Mouse (Mus musculus): ENCODE measurements around the gene Setd1b. TPM values are rescaled to one million over a fixed set of nuclear protein-coding genes. Genes with fewer than 3 reads are reported as not detected.
A peak's percentile ranks its signal among the peaks of the same experiment; 100 is the strongest.

Setd1b gene
- polyA plus RNA-seq, 1 experiment from 2014 or later: 4.1 TPM

GRCm38 (mm10) chr5:123109452-123110203 lies 32.4 kb upstream of the Setd1b start:
- no peak overlapping the region for H3K9ac ChIP-seq (ENCODE audit: low read depth, low read length)
- peak; percentile 13; the same call in 1 of the 2 replicates for ATAC-seq (ENCODE audit: low read depth)
- no peaks in the 10 kb centered on the region for H3K27me3 ChIP-seq (ENCODE audit: control insufficient read depth, insufficient read depth, low read depth, low read length)
- no peak overlapping the region for H3K4me3 ChIP-seq (ENCODE audit: low read depth, low read length)
- H3K4me2 ChIP-seq (ENCODE audit: low read depth, low read length): no peak overlapping the region
- no peaks in the 10 kb centered on the region for H3K9me3 ChIP-seq (replicated peaks; ENCODE audit: control insufficient read depth, low read length)
- H3K36me3 ChIP-seq (ENCODE audit: control insufficient read depth, insufficient read depth): no peaks in the 10 kb centered on the region; the same call in 1 of the 2 replicates
- no peak overlapping the region for H3K27ac ChIP-seq (ENCODE audit: low read length)
- 61% methylated on average over 13 of the region's 13 CpGs for WGBS (ENCODE audit: insufficient replicate concordance)
- H3K4me1 ChIP-seq (ENCODE audit: control insufficient read depth, low read depth, low read length): no peaks in the 10 kb centered on the region; the same call in 1 of the 2 replicates

- Histone ChIP-seq H3K4me1 (ENCODE audit: control insufficient read depth, low read depth, low read length) (no peaks in the 10 kb centered on the region; the same call in 1 of the 2 replicates), H3K4me2 (ENCODE audit: low read depth, low read length) (no peak overlapping the region), H3K27ac (ENCODE audit: low read length) (no peak overlapping the region), H3K9me3 (replicated peaks; ENCODE audit: control insufficient read depth, low read length) (no peaks in the 10 kb centered on the region), H3K4me3 (ENCODE audit: low read depth, low read length) (no peak overlapping the region), H3K36me3 (ENCODE audit: control insufficient read depth, insufficient read depth) (peaks cover 2% of the 10 kb centered on the region; the same call in 1 of the 2 replicates), H3K27me3 (ENCODE audit: control insufficient read depth, insufficient read depth, low read depth, low read length) (no peaks in the 10 kb centered on the region), H3K9ac (ENCODE audit: low read depth, low read length) (no peak overlapping the region)
- 91% methylated on average over 13 of the region's 13 CpGs for WGBS (ENCODE audit: insufficient replicate concordance)
- no peak for ATAC-seq (ENCODE audit: low read depth)
Measured at GRCm38 (mm10) chr5:123110296-123110721, 31.7 kb upstream of the Setd1b start.

GRCm38 (mm10) chr5:123114109-123114508 lies 27.9 kb upstream of the Setd1b start:
- ATAC-seq (ENCODE audit: low read depth): no peak
- Histone ChIP-seq H3K4me1 (ENCODE audit: control insufficient read depth, low read depth, low read length) (no peaks in the 10 kb centered on the region), H3K27me3 (ENCODE audit: control insufficient read depth, insufficient read depth, low read depth, low read length) (no peaks in the 10 kb centered on the region), H3K36me3 (ENCODE audit: control insufficient read depth, insufficient read depth) (peaks cover 7% of the 10 kb centered on the region), H3K9me3 (replicated peaks; ENCODE audit: control insufficient read depth, low read length) (no peaks in the 10 kb centered on the region), H3K9ac (ENCODE audit: low read depth, low read length) (no peak overlapping the region), H3K4me2 (ENCODE audit: low read depth, low read length) (no peak overlapping the region), H3K27ac (ENCODE audit: low read length) (no peak overlapping the region), H3K4me3 (ENCODE audit: low read depth, low read length) (no peak overlapping the region)
- WGBS (ENCODE audit: insufficient replicate concordance): 72% methylated on average over 11 of the region's 11 CpGs

GRCm38 (mm10) chr5:123114924-123115323 lies 27.1 kb upstream of the Setd1b start:
- Histone ChIP-seq H3K4me1 (ENCODE audit: control insufficient read depth, low read depth, low read length) (no peaks in the 10 kb centered on the region), H3K36me3 (ENCODE audit: control insufficient read depth, insufficient read depth) (peaks cover 7% of the 10 kb centered on the region), H3K27ac (ENCODE audit: low read length) (no peak overlapping the region), H3K4me2 (ENCODE audit: low read depth, low read length) (no peak overlapping the region), H3K9ac (ENCODE audit: low read depth, low read length) (no peak overlapping the region), H3K27me3 (ENCODE audit: control insufficient read depth, insufficient read depth, low read depth, low read length) (no peaks in the 10 kb centered on the region), H3K9me3 (replicated peaks; ENCODE audit: control insufficient read depth, low read length) (no peaks in the 10 kb centered on the region), H3K4me3 (ENCODE audit: low read depth, low read length) (no peak overlapping the region)
- WGBS (ENCODE audit: insufficient replicate concordance): 55% methylated on average over 7 of the region's 7 CpGs
- no peak for ATAC-seq (ENCODE audit: low read depth)

GRCm38 (mm10) chr5:123116080-123116479 lies 25.9 kb upstream of the Setd1b start:
- no peak for ATAC-seq (ENCODE audit: low read depth)
- no peaks in the 10 kb centered on the region for H3K27me3 ChIP-seq (ENCODE audit: control insufficient read depth, insufficient read depth, low read depth, low read length)
- no peak overlapping the region for H3K27ac ChIP-seq (ENCODE audit: low read length)
- no peaks in the 10 kb centered on the region for H3K4me1 ChIP-seq (ENCODE audit: control insufficient read depth, low read depth, low read length)
- no peak overlapping the region for H3K9ac ChIP-seq (ENCODE audit: low read depth, low read length)
- 79% methylated on average over 8 of the region's 8 CpGs for WGBS (ENCODE audit: insufficient replicate concordance)
- H3K36me3 ChIP-seq (ENCODE audit: control insufficient read depth, insufficient read depth): peaks cover 7% of the 10 kb centered on the region
- no peak overlapping the region for H3K4me3 ChIP-seq (ENCODE audit: low read depth, low read length)
- H3K9me3 ChIP-seq (replicated peaks; ENCODE audit: control insufficient read depth, low read length): no peaks in the 10 kb centered on the region
- H3K4me2 ChIP-seq (ENCODE audit: low read depth, low read length): no peak overlapping the region

- H3K9me3 ChIP-seq (replicated peaks; ENCODE audit: control insufficient read depth, low read length): no peaks in the 10 kb centered on the region
- 13% methylated on average over 10 of the region's 10 CpGs for WGBS (ENCODE audit: insufficient replicate concordance)
- H3K27me3 ChIP-seq (ENCODE audit: control insufficient read depth, insufficient read depth, low read depth, low read length): no peaks in the 10 kb centered on the region
- H3K4me2 ChIP-seq (ENCODE audit: low read depth, low read length): no peak overlapping the region
- peaks cover 7% of the 10 kb centered on the region for H3K36me3 ChIP-seq (ENCODE audit: control insufficient read depth, insufficient read depth)
- H3K4me3 ChIP-seq (ENCODE audit: low read depth, low read length): no peak overlapping the region
- ATAC-seq (ENCODE audit: low read depth): peak; percentile 62
- H3K27ac ChIP-seq (ENCODE audit: low read length): no peak overlapping the region
- no peaks in the 10 kb centered on the region for H3K4me1 ChIP-seq (ENCODE audit: control insufficient read depth, low read depth, low read length)
- no peak overlapping the region for H3K9ac ChIP-seq (ENCODE audit: low read depth, low read length)
Measured at GRCm38 (mm10) chr5:123117257-123117656, 24.7 kb upstream of the Setd1b start.

- no peak overlapping the region for H3K4me2 ChIP-seq (ENCODE audit: low read depth, low read length)
- H3K36me3 ChIP-seq (ENCODE audit: control insufficient read depth, insufficient read depth): peaks cover 7% of the 10 kb centered on the region
- ATAC-seq (ENCODE audit: low read depth): peak; percentile 19; the same call in 1 of the 2 replicates
- 74% methylated on average over 8 of the region's 8 CpGs for WGBS (ENCODE audit: insufficient replicate concordance)
- no peaks in the 10 kb centered on the region for H3K27me3 ChIP-seq (ENCODE audit: control insufficient read depth, insufficient read depth, low read depth, low read length)
- no peak overlapping the region for H3K9ac ChIP-seq (ENCODE audit: low read depth, low read length)
- no peak overlapping the region for H3K27ac ChIP-seq (ENCODE audit: low read length)
- no peak overlapping the region for H3K4me3 ChIP-seq (ENCODE audit: low read depth, low read length)
- no peaks in the 10 kb centered on the region for H3K9me3 ChIP-seq (replicated peaks; ENCODE audit: control insufficient read depth, low read length)
- H3K4me1 ChIP-seq (ENCODE audit: control insufficient read depth, low read depth, low read length): no peaks in the 10 kb centered on the region
Measured at GRCm38 (mm10) chr5:123117773-123118172, 24.2 kb upstream of the Setd1b start.

GRCm38 (mm10) chr5:123118826-123119225 lies 23.2 kb upstream of the Setd1b start:
- Histone ChIP-seq H3K27me3 (ENCODE audit: control insufficient read depth, insufficient read depth, low read depth, low read length) (no peaks in the 10 kb centered on the region), H3K4me3 (ENCODE audit: low read depth, low read length) (no peak overlapping the region), H3K36me3 (ENCODE audit: control insufficient read depth, insufficient read depth) (peaks cover 7% of the 10 kb centered on the region), H3K4me2 (ENCODE audit: low read depth, low read length) (no peak overlapping the region), H3K4me1 (ENCODE audit: control insufficient read depth, low read depth, low read length) (no peaks in the 10 kb centered on the region), H3K9ac (ENCODE audit: low read depth, low read length) (no peak overlapping the region), H3K27ac (ENCODE audit: low read length) (no peak overlapping the region), H3K9me3 (replicated peaks; ENCODE audit: control insufficient read depth, low read length) (no peaks in the 10 kb centered on the region)
- WGBS (ENCODE audit: insufficient replicate concordance): 31% methylated on average over 10 of the region's 10 CpGs
- no peak for ATAC-seq (ENCODE audit: low read depth)

GRCm38 (mm10) chr5:123120624-123121215 lies 21.3 kb upstream of the Setd1b start:
- H3K9ac ChIP-seq (ENCODE audit: low read depth, low read length): no peak overlapping the region
- peaks cover 10% of the 10 kb centered on the region for H3K4me1 ChIP-seq (ENCODE audit: control insufficient read depth, low read depth, low read length)
- peaks cover 3% of the 10 kb centered on the region for H3K36me3 ChIP-seq (ENCODE audit: control insufficient read depth, insufficient read depth)
- no peaks in the 10 kb centered on the region for H3K9me3 ChIP-seq (replicated peaks; ENCODE audit: control insufficient read depth, low read length)
- no peak overlapping the region for H3K27ac ChIP-seq (ENCODE audit: low read length)
- no peak overlapping the region for H3K4me2 ChIP-seq (ENCODE audit: low read depth, low read length)
- no peak overlapping the region for H3K4me3 ChIP-seq (ENCODE audit: low read depth, low read length)
- 82% methylated on average over 7 of the region's 7 CpGs for WGBS (ENCODE audit: insufficient replicate concordance)
- ATAC-seq (ENCODE audit: low read depth): no peak
- H3K27me3 ChIP-seq (ENCODE audit: control insufficient read depth, insufficient read depth, low read depth, low read length): no peaks in the 10 kb centered on the region

Measured in liver, embryonic 16.5 days (tissue).